Mouse (Mus musculus) ES-E14 (cell line): ENCODE results near the gene Cavin4. TPM values are rescaled to one million over a fixed set of nuclear protein-coding genes. Genes with fewer than 3 reads are reported as not detected.

Experiments
- DNase-seq: peaks from one replicate; pipeline ENCODE4 v3.0.0-alpha.2; 2013; ENCODE audit warnings: low read depth, low spot score
- H3K27ac ChIP-seq: 2 replicates; pipeline ENCODE4 v1.5.1; 2012; ENCODE audit warnings: low read depth, mild to moderate bottlenecking, low read length, moderate library complexity, mixed read lengths; ENCODE audit not compliant: poor library complexity, insufficient read depth, severe bottlenecking
- H3K36me3 ChIP-seq: 2 replicates; pipeline ENCODE4 v1.6.1; 2012; ENCODE audit warnings: mild to moderate bottlenecking, low read length, moderate library complexity, mixed read lengths; ENCODE audit not compliant: control insufficient read depth, poor library complexity, insufficient read depth, severe bottlenecking
- H3K4me1 ChIP-seq, 2 experiments: fragments of 150-350 bp in 1 of 2; sonication (generic) in 1 of 2; 2 replicates each; pipeline ENCODE4 v1.6.1; 2012; ENCODE audit warnings: low read length in 2 of 2, mild to moderate bottlenecking in 1 of 2, mixed read lengths in 1 of 2; ENCODE audit not compliant: control insufficient read depth in 2 of 2, insufficient read depth in 2 of 2, poor library complexity in 1 of 2
- H3K4me3 ChIP-seq, 2 experiments: fragments of 150-350 bp in 1 of 2; sonication (generic) in 1 of 2; 2 replicates each; pipeline ENCODE4 v1.5.1; 2012; ENCODE audit warnings: low read length in 2 of 2, low read depth in 1 of 2, mild to moderate bottlenecking in 1 of 2, mixed read lengths in 1 of 2; ENCODE audit not compliant: insufficient read depth in 1 of 2, poor library complexity in 1 of 2, severe bottlenecking in 1 of 2
- H3K9ac ChIP-seq: 2 replicates; pipeline ENCODE4 v1.6.1; 2012; ENCODE audit warnings: low read depth, mild to moderate bottlenecking, low read length, mixed read lengths; ENCODE audit not compliant: poor library complexity, insufficient read depth, severe bottlenecking
- H3K9me3 ChIP-seq: fragments of 150-350 bp; sonication (generic); 2 replicates; pipeline ENCODE4 v1.6.1; 2012; ENCODE audit warnings: low read depth, mild to moderate bottlenecking, low read length; ENCODE audit not compliant: control insufficient read depth, insufficient read depth
- CHD2 ChIP-seq: IDR thresholded peaks from 2 replicates; pipeline ENCODE4 v1.6.1; 2014; ENCODE audit warnings: mild to moderate bottlenecking, low read depth, low read length, inconsistent platforms
- HCFC1 ChIP-seq: IDR thresholded peaks from 2 replicates; pipeline ENCODE4 v1.6.1; 2012; ENCODE audit warnings: low read length, inconsistent platforms, borderline replicate concordance; ENCODE audit not compliant: insufficient read depth
- MAFK ChIP-seq: IDR thresholded peaks from 2 replicates; pipeline ENCODE4 v1.6.1; 2014; ENCODE audit warnings: mild to moderate bottlenecking, low read depth, low read length, inconsistent platforms; ENCODE audit not compliant: insufficient read depth
- ZC3H11A ChIP-seq: IDR thresholded peaks from 2 replicates; pipeline ENCODE4 v1.6.1; 2012; ENCODE audit warnings: low read depth, mild to moderate bottlenecking, inconsistent platforms, low read length, borderline replicate concordance
- ZNF384 ChIP-seq: IDR thresholded peaks from 2 replicates; pipeline ENCODE4 v1.6.1; 2012; ENCODE audit warnings: low read depth, low read length, inconsistent platforms
- in situ Hi-C, 2 experiments: fragments of 600-800 bp; cut with MboI; formaldehyde crosslinking; loops; one replicate each; pipeline ENCODE4 v1.15.1; 2025; ENCODE audit warnings: low sequenced_read_pairs in 2 of 2, inconsistent platforms in 1 of 2; ENCODE audit not compliant: unreplicated experiment in 2 of 2
- total RNA-seq: library from RNA; depleted of rRNA; stranded (reverse); fragments of 300-350 nt; gene quantifications from 2 replicates; pipeline ENCODE4 v1.2.3, GENCODE M21; 2012; rRNA removed

The Cavin4 gene
- total RNA-seq, 1 experiment, result 6.8 TPM

- DNase-seq, result no peak
- no peak overlapping the region for H3K27ac ChIP-seq
- H3K4me3 ChIP-seq, result no peak overlapping the region
- in situ Hi-C loops, result no loop called here
- no peaks in the 10 kb centered on the region for H3K9me3 ChIP-seq
- H3K4me1 ChIP-seq, result no peaks in the 10 kb centered on the region
- TF ChIP-seq MAFK, result no peak
- TF ChIP-seq ZC3H11A, result no peak
- TF ChIP-seq HCFC1, result no peak
- TF ChIP-seq CHD2, result no peak
- no peak for TF ChIP-seq ZNF384
- H3K9ac ChIP-seq, result no peak overlapping the region
- H3K36me3 ChIP-seq, result no peaks in the 10 kb centered on the region
Measured at GRCm38 (mm10) chr4:48715865-48716650, 52.7 kb downstream of the Cavin4 start.

GRCm38 (mm10) chr4:48716817-48717216, 53.5 kb downstream of the Cavin4 start:
- DNase-seq, result no peak
- no peaks in the 10 kb centered on the region for H3K9me3 ChIP-seq
- H3K4me3 ChIP-seq, result no peak overlapping the region
- H3K27ac ChIP-seq, result no peak overlapping the region
- H3K36me3 ChIP-seq, result no peaks in the 10 kb centered on the region
- no peaks in the 10 kb centered on the region for H3K4me1 ChIP-seq
- H3K9ac ChIP-seq, result no peak overlapping the region
- in situ Hi-C loops, result no loop called here
- TF ChIP-seq ZC3H11A (no peak), ZNF384 (no peak), CHD2 (no peak), HCFC1 (no peak), MAFK (no peak)

Other genes starting within 250 kb of the Cavin4 start
- 83.8 and 94.1 TPM in 2 replicates for gene Tex10, start 190.1 kb upstream of the Cavin4 start, total RNA-seq
- gene Msantd3, start 123.6 kb upstream of the Cavin4 start, total RNA-seq, result 34.4 and 41.7 TPM in 2 replicates
- gene Tmeff1, start 78.3 kb upstream of the Cavin4 start, total RNA-seq, result 257 and 333 TPM in 2 replicates